Mouse (Mus musculus) embryo, embryonic 10 days (tissue): ENCODE measurements around the gene Tgm2.
A peak's percentile ranks its signal among the peaks of the same experiment; 100 is the strongest.

Experiments used
- DNase-seq: peaks from one replicate; pipeline ENCODE4 v3.0.0-alpha.2; 2015; ENCODE audit warnings: low spot score

Tgm2 gene

DNA sequence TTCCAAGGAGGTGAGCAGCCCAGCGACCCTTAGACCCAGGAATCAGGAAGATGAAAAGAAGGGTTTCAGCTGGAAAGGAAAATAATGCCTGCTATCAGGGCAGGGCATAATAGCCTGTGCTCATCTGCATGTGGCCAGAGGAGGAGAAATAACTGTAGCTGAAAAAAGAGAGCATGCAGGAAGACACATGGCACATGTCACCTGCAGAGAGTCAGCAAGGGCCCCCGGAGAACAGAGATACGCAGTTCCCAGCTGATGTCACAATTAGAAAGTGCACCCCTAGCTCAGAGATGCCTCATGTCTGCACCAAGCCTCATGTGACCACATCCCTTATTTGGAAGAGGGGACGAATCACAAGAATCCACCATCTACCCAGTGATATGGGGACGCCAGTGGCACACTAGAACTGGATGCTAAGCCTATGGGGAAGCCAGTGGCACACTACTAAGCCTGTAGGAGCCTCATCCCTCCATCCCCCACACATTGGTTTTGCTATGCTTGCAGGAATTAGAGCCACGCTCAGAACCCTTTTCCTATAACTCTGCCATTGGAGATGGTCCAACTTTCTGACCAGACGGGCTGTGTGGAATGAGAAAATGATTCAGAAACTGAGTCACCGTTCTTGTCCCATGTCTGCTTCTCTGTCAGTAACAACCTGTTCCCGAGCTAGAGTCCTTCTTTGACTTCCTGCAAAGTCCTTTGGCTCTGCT is 21.4 kb upstream of the Tgm2 start:
- DNase-seq: no peak

GRCm38 (mm10) chr2:158166628-158167027 is 20.4 kb upstream of the Tgm2 start:
- DNase-seq: no peak

DNA sequence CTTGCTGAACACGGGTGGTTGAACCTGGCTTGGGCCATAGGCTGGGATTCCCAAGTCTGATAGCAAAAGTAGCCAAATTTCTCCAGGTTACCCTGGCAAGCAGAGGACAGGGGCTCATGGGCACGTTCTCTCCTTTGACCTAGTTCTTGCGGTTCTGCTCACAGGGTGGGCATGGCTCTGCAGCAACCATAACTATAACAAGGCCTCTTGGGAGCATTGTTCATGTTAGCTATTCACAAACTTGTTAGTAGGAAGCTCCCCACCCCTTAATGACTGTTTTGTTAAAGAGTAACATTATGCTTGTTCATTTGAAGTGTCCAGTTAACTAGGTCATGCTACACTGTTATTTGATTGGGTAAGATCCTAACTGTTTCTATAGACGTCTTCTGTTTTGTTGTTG is 19.5 kb upstream of the Tgm2 start:
- no peak for DNase-seq

DNA sequence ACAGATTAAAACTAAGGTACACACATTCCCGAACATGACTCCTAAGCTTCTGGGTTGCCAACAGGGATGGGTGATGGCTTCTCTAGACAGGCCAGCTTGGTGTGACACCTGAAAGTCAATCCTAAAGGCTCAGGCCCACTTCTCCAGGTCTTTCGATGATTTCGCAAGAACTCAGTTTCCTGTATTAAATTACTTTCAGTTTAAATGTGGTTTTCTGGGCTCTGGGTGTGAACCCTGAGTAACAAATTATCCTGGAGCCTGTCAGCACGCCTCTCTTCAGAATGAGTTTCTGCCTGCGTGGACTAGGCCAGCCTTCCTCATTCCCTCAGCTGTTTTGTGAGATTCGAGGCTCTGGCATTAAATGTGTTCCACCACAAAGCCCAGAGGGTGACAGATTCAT is 16.8 kb upstream of the Tgm2 start:
- no peak for DNase-seq

GRCm38 (mm10) chr2:158161761-158162160 is 15.5 kb upstream of the Tgm2 start:
- no peak for DNase-seq

DNA sequence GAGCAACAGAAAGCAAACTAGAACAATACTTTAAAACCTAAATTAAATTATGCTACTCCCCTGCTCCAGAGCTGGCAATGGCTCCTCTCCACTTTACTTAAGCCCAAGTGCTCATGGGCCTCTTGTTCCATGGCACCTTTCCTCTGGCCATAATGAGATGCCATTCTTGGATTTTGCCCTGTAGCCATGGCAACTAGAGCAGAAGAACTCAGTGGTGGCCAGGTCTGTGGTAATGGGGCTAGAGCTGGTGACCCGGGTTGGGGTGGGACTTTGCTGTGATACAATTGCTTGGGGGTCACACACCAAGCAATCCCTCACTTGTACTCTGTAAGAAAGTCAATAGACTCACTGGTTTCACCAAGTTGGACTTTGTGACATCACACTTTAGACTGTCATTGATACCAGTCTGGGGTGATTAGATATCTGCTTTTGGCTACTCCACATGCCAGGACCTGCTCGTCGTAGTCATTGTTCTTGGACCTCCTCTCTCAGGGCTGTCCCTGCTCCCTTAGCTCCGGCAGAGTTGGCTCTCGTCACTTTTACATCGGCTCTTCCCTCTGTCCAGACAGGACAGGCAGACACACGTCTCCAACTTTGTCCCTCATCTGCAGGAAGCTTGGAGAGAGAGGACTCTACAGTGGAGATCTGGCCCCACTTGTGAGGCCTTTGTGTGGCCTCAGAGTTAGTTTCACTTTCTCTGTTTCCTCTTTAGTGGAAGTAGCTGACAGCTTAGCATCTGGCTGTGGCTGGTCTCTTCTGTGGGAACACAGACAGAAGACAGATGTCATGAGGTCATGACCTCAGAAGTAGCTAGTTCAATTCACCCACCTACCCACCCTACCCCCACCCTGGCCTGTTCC is 13.4 kb upstream of the Tgm2 start:
- DNase-seq: peak; percentile 74

GRCm38 (mm10) chr2:158157654-158158053 is 11.4 kb upstream of the Tgm2 start:
- no peak for DNase-seq

GRCm38 (mm10) chr2:158156487-158156886 is 10.3 kb upstream of the Tgm2 start:
- DNase-seq: no peak

DNA sequence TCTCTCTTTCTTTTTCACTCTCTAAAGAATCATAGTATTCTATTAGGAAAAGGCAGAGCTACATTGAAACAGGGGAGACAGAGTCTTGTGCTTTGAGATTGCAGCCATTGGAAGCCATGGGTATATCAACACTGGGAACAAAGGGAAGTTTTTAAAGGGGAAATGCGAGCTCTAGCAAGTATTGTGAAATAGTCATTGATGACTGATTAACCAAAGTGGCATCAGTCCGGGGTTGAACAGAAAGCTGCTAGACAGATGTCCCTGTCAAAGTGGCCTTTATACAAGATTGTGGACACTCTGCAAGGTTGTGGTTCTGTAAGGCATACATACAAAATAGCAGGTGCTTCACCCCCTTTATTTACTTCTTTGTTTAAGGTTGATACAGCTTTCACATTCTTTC is 9.4 kb upstream of the Tgm2 start:
- DNase-seq: no peak

DNA sequence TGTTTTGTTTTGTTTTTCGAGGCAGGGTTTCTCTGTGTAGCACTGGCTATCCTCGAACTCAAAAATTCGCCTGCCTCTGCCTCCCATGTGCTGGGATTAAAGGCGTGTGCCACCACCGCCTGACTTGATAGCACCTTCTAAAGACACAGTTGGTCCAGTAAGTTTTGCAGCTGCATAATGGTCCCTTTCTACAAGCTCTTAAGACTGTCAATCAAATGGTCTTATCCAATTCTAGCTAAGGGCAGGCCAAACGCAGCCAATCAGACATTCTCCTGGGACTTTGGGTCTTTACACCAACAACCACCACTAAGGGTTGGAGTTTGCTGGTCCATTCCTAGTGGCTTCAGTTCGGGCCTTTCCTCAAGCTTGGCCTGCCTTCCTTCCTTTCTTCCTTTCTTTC is 8.9 kb upstream of the Tgm2 start:
- DNase-seq: no peak

DNA sequence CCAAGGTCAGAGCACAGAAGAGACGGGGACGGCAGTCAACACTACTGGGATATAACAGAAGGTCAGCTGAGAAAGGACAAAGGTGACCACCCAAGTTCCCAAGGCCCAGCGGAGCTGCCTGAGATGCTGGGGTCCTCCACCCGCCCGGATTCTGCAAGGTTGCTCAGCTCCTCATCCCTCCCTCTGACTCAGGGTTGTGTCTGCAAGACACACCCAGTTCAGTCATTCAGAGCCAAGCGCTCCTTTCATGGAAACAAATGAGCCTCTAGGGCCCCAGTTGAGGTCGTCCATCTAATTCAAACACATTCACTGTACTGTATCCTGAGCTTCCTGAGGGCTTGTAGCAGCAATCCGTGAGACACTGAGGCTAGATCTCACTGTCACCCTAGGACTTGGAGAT is 8.4 kb upstream of the Tgm2 start:
- no peak for DNase-seq

DNA sequence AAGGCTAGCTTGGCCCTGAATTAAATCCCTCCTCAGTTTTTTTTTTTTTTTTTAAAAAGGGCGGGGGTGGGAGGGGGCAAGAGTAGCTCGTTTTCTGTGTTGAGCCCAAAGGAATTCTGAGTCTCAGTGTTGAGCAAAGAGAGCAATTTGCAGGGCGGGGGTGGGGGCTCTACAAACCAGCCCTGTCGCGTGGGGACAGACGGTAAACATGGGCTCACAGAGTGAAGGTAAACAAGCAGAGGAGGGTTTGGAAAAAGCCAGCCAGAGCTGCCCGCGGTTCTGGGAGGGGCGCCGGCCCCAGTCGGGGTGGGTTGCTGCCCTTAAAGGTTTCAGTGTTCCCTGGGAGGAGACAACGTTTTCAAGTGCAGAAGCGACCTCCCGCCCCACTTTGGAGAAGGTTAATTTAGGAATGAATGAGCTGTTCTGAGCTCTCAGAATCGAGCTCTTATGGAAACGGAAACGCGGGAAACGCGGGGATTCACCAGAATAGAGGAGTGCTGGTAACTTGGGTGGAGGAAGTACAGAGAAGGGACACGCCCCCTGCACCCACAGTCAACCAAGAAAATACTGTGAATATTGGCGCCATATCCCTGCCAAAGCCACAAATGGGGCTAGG is 7.6 kb upstream of the Tgm2 start:
- DNase-seq: peak; percentile 62

GRCm38 (mm10) chr2:158152685-158153309 is 6.6 kb upstream of the Tgm2 start:
- peak; percentile 80 for DNase-seq

GRCm38 (mm10) chr2:158151077-158151476 is 4.8 kb upstream of the Tgm2 start:
- DNase-seq: no peak

DNA sequence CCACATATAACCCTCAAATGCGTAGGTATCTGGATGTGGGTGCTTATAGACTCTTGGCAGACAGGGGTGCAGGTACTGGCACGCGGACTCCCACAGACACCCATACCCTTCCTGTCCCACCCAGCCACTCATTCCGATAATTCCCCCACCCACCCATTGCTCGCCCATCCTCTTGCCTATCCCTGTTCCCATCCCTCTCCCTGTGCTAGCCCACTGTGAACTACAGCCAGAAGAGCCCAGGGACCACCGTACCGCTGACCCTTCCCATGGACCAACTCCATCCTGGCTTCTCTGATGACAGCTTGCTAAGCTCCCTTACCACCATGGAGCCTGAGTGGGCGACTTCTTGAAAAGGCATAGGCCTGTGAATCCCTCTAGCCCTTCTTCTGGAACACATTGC is 735 bp upstream of the Tgm2 start:
- no peak for DNase-seq

DNA sequence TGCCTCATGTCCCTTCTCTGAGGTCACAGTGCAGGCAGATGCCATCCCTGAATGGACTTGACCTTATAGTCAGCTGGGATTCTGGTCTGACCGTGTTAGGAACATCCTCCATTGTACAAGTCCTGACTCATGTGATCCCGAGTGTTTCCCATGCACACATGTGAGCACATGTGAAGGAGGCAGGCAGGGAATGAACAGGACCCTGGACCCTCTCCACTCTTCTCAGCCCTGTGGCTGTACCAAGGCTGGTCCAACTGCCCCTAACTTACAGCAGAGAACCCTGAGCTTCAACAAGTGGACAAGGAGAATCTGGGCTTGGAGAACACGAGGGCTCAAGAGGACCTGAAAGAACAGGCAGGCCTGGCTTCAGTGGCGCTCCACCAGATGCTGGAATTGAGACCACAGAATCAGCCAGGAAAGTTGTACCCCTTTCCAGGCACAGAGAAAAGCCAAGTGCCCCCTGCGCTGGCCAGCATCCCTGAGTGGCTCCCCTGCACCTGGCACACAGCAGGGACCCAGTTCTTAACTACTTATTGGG is 639 bp downstream of the Tgm2 start:
- no peak for DNase-seq

DNA sequence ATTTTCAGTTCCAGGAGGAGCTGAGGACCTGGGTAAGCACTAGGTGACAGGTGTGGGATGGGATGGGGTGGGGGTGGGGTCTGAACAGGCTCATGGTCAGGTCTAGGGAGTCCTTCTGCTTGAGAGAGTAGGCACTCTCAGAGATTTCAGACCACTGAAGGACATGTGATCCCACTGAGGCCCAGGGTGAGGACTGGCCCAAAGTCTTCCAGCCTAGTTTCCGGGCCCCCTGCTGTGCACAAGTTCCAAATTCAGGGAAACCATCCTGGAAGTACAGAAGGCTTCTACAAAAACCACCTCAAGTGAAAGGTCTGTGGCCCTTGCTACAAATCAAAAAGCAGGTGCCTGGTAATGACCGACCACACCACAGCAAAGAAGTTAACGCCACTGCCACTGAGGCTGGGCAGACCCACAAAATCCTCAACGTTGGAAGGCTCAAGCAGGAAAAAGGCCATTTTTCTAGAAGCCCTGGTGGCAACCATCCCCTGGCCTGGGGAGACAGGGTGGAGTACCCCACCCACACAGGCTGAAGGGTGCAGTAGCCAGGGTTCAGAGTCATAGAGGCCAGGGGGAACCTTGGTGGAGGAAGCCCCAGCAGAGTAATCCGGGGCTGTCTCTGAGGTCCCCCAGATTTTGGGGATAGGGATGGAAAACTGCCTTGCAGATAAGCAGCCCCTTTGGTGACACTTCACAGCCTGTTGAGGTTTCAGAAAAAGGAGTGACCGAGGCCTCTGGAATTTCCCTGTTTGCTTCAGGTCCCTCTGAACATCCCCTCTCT is 1.3 kb downstream of the Tgm2 start:
- DNase-seq: no peak

DNA sequence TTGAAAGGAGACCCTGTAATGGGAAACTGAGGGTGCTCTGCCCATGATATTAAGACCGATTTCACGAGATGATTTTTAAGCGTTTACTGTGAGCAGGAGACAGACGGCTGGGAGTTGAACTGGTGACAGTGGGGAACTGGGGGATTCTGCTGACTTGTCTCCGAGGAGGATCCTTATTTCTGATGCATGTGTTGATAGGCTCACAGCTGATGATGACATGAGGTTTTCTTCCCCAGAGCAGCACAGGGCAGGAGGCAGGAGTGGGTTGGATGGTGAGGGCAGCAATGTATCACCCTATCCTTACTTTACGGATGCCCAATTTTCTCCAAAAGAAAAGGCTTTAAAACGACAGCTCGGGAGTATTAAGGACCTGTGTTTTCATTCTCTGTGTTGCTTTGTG is 2.0 kb downstream of the Tgm2 start:
- DNase-seq: no peak

- no peak for DNase-seq
Measured at GRCm38 (mm10) chr2:158143816-158144215, 2.4 kb downstream of the Tgm2 start.

DNA sequence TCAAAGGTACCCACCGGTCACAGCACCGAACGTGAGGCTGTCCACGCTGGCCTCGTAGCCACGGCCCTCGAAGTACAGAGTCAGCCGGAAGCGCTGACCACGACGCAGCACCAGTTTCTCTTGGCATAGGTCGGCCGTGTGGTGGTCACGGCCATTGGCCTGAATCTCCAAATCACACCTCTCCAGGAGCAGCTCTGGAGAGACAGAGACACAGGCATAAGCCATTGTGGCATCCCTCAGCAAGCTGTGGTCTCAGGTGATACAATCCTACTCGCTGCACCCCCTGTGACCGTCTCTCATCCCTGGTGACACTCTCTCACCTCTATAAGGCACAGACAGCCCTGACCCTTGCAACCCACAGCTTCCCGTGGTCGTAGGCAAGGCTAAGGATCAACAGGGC is 3.3 kb downstream of the Tgm2 start:
- no peak for DNase-seq

- DNase-seq: peak; percentile 16
Measured at GRCm38 (mm10) chr2:158141690-158142440, 4.4 kb downstream of the Tgm2 start.
